Mouse (Mus musculus) T-helper 2 cell (primary cell): ENCODE measurements around the gene Svopl.

ENCODE experiments used
- in situ Hi-C: fragments of 300-600 bp; cut with MboI, MseI; formaldehyde crosslinking; loops from one replicate; pipeline ENCODE4 v1.15.1; 2025; ENCODE audit warnings: high pct_unique_total_duplicates

Gene Svopl

DNA sequence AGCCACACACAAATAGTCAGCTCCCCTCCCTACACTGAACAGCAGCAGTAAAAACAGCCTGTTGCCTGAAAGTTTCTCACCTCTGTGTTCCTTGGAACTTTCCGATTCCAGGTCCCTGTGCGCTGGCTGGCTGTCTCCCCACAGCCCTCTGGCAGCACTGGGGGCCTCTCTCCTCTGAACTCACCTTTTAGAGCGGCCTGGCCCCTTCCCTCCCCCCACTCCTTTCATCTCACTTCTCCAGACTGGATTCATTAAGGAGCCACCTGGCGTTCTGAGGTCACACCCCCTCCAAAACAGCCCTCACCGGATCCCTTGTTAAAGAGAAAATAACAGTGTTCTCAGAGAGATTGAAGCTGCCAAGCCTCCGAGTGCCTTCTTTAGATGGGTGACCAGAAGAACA is at the start of gene Svopl:
Gene Svopl (minus strand): TSS at position 159 of the 400 bp plus-strand sequence.
- in situ Hi-C loops, result no loop called here

DNA sequence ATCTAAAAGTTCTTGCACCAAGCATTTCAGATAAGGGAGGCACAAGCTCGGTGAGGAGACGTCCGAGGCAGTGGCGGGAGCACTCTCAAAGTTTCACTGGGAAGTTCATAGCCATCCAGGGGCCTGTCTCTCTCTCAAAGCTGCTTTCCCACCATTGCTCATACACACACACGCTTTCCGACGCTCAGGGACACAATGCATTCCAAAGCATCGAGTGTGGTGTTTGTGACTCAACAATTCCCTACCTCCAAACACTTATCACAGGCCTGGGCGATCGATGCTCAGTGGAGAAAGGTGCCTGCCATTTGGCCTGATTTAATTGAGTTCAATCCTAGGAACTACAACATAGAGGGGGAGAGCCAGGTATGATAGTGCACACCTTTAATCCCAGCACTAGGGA is 47.9 kb upstream of the Svopl start:
- in situ Hi-C loops, result loop anchor here (5.0 kb wide), 1 partner anchor 88 kb away; no protein-coding TSS in a partner anchor

DNA sequence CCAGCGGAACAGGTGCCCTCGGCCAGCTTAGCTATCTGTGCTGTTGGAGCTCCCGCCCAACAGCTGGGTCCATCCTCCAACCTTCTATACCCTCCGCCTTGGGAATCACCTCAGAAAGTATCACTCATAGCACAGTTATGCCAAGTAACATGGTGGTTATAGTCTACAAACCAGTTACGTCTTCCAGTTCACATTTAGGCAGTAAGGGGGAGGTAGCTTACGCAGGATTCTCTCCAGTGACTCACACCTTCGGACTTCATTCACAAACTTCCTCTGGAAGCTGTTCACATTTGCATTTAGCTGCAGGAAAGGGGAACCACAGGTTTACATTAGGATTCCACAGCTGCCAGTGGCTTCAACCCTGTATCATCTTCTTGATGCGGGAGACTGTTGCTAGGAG is 45.7 kb upstream of the Svopl start:
- in situ Hi-C loops, result no loop called here

DNA sequence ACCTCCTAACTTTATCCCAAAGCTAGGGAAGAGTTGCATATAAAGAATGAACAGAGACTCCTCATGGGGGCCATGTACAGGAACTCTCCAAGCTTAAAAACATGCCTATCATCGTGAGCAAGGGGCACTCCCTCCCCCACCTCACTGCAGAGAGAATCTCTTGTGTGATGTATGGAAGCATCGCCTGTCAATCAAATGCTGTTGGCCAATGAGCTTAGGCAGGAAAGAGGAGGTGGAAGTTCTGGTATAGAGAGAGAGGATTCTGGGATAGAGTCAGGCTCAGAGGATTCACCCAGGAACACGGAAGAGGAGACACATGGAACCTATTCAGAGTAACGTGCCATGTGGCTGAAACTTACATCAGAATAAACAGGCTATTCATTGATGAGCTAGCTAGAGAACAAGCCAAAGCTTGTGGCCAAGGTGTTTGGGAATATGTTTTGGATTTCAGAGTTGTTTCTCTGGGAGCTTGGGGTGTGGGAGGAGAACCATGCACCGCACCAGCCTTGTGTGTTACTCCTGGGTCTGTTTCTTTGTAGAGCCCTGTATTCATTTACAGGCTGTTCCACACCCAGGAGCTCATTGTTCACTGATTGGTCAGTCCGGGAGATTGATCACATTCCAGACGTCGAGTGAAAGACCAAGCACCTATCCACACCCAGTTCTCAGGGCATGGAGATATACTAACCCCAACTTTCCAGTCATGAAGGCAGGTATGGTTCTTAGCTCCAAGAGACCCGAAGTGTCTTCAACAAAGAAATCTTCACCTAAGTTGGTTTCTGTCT is 40.6 kb upstream of the Svopl start:
- in situ Hi-C loops, result no loop called here

DNA sequence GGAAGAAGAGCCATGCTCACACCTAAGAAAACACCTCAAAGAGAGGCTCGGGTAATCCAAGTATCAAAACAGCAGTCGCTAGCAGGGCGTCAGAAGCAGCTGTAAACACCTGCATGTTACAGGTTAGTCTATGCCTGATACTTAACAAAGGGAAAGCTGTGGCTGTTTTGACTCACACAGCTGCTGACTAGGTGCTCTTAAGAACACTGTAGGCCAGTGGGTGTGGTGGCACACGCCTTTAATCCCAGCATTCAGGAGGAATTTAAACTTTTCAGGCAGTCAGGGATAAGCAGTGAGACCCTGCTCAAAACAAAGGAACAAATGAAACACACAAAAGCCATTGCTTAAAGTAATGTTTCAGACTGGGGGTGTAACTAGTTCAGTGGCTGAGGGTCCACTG is 36.4 kb upstream of the Svopl start:
- in situ Hi-C loops, result no loop called here

DNA sequence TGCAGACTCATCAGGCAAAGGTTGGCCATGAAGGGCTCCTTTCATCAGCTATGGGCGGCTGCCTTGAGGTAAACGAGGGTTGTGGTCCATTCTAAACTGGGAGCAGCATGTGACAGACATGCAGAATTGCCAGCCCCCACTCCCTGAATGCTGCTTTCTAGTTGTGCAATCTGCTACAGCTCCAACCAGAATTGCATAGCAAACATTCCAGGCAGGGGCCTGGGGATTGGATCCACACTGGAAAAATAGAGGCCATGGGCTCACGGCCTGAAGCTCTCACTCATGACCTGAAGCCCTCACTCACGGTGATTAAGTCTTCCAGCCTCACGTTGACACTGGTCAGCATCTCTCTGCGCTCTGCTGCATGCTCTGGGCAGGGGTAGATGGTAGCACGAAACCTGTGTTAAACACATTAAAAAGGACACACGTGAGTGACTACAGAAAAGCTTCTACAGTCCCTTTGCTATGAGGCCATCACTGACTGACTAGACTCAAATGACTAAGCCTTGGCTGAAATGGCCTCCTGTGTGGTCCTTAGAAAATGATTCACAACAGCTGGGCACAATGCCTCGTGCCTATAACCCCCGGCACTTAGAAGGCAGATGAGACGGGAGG is 35.0 kb upstream of the Svopl start:
- in situ Hi-C loops, result no loop called here

DNA sequence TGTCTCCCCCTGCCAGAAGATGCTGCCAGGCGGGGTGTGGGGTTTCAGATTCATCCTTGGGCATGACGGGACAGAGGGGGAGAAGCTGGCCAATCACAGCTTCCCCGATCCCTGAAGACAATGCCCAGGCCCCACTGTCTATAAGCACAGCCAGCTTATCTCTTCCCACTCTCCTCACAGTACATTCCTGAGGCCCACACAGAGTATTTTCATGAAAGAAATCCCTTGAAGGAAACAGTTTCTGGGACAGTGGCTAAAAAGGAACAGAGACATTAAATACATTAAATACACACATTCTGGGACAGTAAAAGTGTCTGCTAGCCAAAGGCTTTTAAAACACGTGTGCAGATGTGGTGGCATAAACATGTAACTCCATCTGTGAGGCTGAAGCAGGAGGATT is 33.6 kb upstream of the Svopl start:
- in situ Hi-C loops, result no loop called here

DNA sequence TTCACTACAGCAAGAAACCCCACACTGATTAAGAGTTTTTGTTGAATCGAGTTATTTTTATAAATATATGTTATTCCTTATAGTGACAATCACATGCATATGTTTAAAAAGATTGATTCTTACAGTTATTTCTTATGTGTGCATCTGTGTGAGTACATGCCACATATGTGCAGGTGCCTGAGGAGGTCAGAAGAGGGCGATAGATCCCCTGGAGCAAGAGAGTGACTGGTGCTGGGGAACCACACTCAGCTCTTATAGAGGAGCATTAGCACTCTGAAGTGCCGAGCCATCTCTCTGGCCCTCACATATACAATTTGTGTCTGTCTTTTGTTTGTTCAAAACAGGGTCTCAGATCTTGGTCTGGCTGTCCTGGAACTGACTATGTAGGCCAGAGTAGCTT is 26.8 kb upstream of the Svopl start:
- in situ Hi-C loops, result no loop called here

DNA sequence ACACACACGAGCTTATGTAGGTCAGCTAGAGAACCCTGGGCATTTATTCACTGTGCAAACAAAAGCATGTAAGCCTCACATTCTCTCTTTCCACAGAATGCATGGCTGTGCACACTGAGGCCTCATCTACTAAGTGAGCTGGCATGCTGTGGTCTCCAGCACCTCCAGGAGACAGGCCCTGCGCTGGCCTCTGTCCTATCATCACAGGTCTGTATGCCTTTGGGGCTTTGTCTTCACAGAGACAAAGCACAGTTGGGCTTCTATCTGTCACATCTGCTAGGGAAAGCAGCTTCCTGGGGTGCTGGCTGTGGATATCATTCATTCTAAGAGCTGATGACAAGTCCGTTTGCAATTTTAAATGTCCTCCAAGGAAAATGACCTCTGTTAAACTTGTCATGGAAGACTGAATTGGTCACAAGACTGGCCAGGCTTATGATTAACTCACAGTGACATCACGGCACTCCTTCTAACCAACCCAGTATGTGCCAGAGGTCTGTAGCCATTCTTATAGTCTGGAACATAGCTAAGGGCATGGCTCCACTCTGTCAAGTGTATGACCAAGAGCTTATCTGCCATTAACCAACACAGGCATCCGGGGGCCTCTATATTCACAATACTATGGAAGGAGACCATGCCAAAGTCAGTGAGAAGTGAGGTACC is 25.5 kb upstream of the Svopl start:
- in situ Hi-C loops, result no loop called here

DNA sequence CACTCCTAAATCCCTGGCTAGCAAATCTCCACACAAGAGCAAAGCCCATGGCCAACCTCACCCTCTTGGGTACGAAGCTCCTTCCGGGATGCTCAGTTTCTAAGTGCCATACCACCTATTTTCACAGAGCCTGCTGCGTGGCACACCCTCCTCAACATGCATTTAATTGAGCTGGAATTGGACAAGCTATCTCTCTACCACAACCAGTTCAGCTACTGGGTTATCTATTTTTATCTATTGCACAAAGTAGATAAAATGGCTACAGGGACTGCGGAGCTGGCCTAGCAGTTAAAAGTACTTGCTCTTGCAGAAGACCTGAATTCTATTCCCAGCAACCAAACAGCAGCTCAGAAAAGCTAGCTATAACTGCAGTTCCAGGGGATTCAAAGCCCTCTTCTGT is 24.5 kb upstream of the Svopl start:
- in situ Hi-C loops, result no loop called here

DNA sequence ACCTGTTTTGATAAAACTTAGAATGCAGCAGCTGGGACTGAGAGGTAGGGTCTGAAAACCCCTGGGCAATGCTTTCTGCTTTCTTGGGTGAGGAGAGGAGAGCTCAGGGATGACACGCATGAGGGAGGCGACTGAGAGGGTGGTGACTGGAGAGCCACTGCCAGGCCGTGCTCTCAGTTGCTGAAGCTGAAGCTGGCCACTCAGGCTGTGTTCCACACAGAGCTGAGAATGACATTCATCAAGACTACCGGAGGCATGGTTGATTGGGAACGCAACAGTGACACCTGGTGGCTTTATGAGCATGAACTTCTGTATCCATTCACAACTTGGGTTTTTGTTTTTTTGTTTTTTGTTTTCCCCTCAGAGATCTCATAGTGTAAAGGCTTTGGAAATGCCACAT is 19.4 kb upstream of the Svopl start:
- in situ Hi-C loops, result loop anchor here (10.0 kb wide), 1 partner anchor 471 kb away; no protein-coding TSS in a partner anchor

DNA sequence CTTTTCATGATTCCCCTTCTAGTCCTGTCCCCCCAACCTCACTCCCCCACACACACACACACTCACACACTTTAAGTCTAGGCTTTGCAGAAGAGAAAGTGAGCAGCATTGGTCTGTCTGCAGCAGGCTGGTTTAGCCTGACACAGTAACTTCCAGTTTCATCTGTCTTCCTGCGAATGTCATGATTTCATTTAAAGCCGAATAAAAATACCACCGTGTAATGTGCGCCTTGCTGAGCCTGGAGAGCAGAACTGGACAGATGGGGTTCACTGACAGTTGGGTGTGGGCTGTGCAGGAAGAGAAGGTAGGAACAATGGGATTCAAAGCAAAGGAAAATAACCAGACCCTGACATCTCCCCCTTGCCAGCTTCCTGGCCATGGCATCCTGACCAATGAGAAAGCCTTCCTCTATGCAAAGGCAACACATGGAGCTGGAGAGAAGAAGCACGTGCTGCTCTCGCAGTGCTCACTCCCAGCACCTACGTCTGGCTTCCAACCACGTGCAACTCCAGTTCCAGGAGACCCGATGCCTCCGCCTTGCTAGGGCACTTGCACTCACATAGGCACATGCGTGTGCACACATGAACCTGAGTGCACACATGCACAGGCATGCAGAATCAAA is 18.8 kb upstream of the Svopl start:
- in situ Hi-C loops, result loop anchor here (10.0 kb wide), 1 partner anchor 471 kb away; no protein-coding TSS in a partner anchor

DNA sequence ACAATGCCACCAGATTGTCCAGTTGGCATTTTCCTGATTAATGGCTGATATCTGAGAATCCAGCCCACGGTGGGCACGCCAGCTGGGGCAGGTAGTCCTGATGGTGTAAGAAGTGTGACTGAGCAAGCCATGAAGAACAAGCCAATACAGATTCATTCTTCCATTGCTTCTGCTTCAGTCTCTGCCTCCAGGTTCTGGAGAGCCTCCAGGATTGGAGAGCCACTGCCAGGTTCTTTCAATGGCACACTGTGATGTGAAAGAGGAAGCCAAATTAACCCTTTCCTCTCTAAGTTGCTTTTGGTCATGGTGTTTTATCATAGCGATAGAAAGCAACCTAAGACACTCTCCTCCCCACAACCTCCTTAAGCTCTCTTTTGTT is 18.3 kb upstream of the Svopl start:
- in situ Hi-C loops, result loop anchor here (10.0 kb wide), 1 partner anchor 470 kb away; no protein-coding TSS in a partner anchor

DNA sequence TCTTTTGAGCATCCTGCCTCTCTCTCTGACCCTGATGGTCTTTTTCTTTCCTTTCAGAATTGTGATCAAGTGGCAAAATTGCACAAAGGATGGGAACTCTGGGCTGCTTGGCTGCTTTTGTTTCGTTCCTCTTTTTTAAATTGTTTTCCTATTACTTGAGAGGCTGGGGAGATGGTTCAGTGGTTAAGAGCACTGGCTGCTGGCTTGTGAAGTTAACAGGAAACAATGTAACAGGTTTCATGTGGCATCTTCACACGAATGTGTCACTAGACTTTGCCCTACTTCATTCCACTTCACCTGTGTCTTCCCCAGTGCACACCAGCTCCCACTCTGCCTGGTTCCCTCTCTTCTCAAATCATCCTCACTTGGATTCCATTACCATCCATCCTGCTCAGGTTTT is 17.8 kb upstream of the Svopl start:
- in situ Hi-C loops, result loop anchor here (10.0 kb wide), 1 partner anchor 470 kb away; no protein-coding TSS in a partner anchor

DNA sequence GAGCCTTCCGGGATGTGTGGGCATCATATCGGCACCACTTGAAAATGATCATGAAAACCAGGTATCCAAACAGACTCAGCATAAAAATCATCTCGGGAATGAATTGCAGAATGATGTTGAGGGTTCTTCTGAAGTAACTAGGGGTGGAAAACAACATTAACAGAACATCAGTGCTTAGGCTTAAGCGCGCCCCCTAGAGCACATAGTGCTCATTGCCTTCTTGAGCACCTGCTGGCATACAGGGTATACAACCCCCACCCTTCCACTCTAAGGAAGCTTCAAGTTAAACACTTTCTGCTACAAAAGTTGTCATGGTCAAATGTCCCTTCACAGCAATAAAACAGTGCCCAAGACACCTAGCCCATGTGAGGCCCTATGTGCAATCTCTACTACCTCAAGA is 12.0 kb upstream of the Svopl start:
- in situ Hi-C loops, result no loop called here

DNA sequence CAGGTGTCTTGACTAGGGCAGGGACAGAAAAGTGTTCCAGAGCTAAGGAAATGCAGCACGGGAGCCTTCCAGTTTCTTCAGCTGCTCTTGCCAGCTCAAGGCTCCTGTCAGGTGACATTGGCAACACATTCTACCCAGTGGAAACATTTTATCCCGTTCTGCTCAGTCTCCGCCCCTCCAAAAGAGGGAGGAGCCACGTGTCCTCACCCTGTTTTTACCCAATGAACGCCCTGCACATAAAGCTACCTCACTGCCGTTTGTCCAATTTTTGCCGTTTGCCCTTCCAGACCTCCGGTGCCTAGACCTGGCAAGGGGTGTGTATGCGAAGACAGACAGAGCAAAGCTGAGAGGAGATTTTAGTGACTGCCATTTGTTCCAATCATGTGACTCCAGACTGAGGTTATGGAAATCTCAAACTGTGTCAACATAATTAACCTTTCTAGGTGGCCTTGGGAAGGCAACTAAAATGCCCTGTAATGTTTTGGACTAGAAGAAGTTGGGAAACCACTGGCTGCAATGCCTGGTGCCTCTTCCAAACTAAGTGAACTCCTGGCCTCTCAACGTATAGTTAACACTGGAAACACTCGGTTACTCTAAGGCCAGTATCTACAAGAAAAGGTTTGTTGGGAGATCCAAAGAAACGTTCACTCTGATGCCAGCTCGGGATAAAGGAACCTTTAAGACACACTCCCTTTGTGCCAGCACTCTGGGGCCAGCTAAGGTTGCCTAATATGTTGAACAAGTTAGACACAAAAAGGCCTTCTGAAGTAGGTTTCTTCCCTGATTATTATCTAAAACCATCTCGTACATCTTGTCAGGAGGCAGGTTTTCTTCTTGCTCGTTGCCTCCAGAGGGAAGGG is 8.9 kb upstream of the Svopl start:
- in situ Hi-C loops, result no loop called here

DNA sequence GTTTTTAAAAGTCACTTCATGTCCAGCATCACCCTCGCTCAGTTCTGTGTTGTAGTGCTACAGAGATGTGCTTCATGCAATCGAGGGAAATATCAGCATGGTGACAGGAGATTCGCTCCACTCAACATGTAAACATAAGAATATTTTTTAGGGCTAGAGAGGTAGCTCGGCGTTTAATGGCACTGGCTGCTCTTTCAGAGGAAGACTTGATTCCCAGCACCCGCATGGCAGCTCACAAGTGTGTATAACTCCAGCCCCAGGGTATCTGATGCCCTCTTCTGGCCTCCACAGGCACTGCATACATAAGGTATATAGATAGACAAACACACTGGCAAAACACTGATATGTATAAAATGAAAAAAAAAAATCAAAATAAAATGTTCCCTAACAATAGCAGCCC is 2.8 kb upstream of the Svopl start:
- in situ Hi-C loops, result no loop called here

DNA sequence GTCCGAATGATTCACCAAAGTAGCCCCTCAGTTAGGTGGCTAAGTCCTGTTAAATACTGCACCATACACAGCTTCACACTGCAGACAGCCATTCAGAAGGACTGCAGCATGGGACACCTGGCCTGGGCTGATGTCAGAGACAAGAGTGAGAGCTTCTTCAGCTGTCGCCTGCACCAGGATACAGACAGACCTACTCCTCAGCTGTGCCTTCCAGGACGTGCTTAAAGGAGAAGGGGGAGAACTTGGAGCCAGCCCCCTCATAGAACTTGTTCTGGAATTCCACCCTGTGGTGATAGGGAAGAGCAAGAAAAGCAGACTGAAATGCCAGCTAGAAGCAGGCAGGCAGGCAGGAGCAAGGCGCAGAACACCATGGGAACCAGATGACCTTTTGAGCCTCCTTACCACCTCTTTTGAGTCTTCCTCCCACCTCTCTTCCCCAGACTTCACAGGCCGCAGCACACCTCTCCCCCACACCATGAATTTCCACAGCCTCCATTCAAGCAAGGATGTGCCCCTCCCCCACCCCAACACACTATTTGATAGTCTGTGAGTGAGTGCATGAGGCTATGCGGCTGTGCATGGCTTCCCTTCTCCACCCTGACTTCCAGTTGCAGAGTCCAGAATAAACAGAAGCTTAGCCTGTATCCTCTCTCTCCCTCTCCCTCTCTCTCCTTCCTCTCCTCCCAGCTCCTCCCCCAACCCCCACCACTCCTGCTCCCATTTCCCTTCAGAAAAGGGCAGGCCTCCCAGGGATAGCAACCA is 2.2 kb upstream of the Svopl start:
- in situ Hi-C loops, result no loop called here

DNA sequence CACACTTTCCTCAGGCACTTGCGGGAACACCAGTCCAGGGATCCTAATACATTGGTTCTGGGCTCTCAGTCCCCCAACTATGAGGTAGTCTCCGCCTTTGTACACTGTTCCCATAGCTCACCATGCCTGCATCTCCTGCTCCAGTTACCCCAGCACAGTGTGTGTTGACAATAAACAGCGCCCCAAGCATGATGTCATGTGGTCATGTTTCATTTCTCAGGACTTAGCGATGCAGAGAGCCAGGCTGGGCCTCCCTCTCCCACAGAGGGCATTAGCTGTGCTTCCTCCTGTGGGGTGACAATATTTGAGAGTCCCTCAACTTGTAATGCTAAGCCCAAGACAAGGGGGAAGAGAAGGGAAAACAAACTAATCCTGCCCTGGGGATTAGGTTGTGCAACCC is 1.2 kb upstream of the Svopl start:
- in situ Hi-C loops, result no loop called here

DNA sequence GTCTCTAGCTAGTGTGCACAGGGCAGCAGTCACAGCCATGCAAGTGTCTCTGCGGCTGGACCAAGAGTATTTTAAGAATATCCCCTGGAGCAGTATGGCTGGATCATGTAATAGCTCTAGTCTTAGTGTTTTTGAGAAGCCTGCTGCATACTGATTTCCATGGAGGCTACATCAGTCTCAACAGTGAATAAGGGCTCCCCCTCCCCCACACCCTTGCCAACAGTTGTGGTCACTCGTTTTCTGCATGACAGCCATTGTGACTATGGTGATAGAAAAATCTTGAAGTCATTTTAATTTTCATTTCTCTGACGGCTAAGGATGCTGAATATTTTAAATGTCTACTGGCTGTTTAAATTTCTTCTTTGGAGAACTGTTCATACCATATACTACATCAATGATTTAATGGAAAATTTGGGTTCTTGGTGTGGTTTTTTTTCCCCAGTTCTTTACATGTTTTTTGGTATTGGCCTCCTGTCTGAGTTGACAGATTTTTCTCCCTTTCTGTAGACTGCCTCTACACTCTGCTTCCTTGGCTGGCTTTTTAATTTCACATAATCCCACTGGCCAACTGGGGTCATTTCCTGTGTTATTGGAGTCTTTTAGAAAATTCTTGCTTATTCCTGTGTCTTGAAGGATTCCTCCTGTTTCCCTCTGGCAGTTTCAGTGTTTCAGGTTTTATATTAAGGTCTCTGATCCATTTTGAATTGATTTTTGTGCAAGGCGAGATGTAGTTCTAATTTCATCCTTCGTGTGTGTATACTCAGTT is 13.8 kb downstream of the Svopl start:
- in situ Hi-C loops, result no loop called here
